Mouse (Mus musculus) liver, adult (tissue): ENCODE measurements around the gene Nfkbib.

Experiments used
- GATA4 ChIP-seq: IDR thresholded peaks from 2 replicates; pipeline ENCODE4 v1.6.1; 2014; ENCODE audit warnings: mild to moderate bottlenecking, low read length; ENCODE audit not compliant: insufficient replicate concordance

The Nfkbib gene

GRCm38 (mm10) chr7:28758623-28759022 is 8.7 kb downstream of the Nfkbib start:
- no peak for TF ChIP-seq GATA4

- TF ChIP-seq GATA4: no peak
Observed at GRCm38 (mm10) chr7:28756079-28756478, 11.2 kb downstream of the Nfkbib start, which contains the start of gene Ccer2. Ccer2 (plus strand) TSS chr7:28756174.

DNA sequence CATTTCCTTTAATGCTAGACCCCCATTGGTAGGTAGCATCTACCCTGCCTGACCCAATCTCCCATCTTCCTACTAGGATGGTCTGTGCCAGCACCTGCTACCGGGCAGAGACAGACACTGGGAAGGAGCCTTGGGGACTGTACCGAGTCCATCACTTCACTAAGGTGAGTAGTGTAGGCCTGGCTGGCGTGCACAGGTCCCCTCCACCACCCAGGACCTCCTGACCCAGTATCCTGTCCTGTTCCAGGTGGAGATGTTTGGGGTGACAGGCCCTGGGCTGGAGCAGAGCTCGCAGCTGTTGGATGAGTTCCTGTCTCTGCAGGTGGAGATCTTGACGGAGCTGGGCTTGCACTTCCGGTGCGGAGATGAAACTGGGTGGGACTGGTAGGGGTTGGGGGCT is 17.4 kb downstream of the Nfkbib start:
- no peak for TF ChIP-seq GATA4

DNA sequence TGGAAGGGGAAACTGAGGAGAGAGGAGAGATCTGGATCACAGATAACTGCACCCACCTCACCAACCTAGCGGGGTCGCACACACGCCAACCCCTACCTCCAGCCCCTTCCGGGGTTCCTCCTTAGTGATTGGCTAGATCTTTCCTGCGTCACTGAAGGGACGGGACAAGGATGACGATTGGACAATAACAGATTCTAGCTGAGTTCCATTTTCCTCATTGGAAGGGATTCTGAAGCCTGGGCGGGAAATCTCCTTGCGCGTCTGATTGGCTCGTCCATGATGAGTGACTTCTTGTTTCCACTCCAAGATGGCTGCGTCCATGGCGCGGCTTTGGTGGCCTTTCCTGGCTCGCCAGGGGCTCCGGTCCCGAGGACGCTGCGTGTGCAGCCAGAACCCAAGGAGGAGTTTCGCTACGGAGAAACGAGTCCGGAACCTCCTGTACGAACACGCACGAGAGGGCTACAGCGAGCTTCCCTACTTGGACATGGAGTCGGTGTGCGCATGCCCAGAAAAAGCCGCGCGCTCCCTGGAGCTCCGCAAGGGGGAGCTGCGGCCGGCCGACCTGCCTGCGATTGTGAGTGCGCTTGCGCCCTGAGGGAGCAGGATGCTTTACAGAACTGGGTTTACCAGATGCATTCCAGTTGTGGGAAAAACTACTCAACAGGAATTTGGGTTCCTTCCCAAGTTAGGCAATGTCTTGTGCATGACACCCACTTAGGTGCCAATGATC is 25.4 kb downstream of the Nfkbib start, which contains the start of the genes Mrps12 and Sars2:
Gene Mrps12, minus strand, starts transcription at position 112 of the 730 bp plus-strand sequence.
Gene Sars2, plus strand, starts transcription at position 284 of the 730 bp plus-strand sequence.
- TF ChIP-seq GATA4: peak; percentile 45; the same call in 1 of the 2 replicates

DNA sequence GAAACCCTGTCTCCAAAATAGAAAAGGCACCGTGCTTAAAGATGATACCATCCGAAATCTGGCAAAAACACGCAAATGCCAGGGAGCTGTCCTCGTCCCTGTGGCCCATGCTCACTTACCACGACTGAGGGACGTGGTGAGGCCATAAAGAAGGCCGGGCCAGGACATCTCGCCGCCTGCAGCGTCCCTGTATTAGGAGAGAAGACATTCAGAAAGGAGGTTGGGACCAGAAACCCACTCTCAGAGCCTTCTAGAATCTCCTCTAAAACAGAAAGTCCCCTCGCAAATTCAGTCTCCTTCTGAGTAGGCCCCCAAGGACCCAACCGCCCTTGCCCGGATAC is 26.0 kb downstream of the Nfkbib start:
- TF ChIP-seq GATA4: no peak

GRCm38 (mm10) chr7:28740949-28741348 is 26.4 kb downstream of the Nfkbib start:
- no peak for TF ChIP-seq GATA4

- no peak for TF ChIP-seq GATA4
Observed at GRCm38 (mm10) chr7:28739829-28740228, 27.5 kb downstream of the Nfkbib start.

- no peak for TF ChIP-seq GATA4
Observed at GRCm38 (mm10) chr7:28735701-28736100, 31.6 kb downstream of the Nfkbib start.

DNA sequence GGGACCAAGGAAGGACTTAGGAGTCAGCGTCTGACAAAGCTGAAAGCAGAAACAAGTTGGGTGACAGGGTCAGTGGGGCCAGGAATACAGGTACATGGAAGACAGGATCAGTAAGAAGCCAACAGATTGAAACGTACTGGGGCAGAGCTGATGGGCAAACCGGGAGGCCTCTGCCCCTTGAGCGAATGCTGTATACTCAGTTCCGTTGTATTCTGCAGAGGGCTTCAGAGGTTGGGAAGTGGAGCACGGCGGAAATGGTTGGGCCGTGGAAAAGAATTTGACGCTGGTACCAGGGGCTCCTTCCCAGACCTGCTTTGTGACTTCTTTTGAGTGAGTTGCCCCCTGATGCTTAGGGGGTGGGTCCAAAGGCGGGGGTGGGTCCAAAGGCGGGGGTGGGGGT is 34.1 kb downstream of the Nfkbib start:
- no peak for TF ChIP-seq GATA4

- no peak for TF ChIP-seq GATA4
Observed at GRCm38 (mm10) chr7:28732341-28733142, 34.8 kb downstream of the Nfkbib start.

DNA sequence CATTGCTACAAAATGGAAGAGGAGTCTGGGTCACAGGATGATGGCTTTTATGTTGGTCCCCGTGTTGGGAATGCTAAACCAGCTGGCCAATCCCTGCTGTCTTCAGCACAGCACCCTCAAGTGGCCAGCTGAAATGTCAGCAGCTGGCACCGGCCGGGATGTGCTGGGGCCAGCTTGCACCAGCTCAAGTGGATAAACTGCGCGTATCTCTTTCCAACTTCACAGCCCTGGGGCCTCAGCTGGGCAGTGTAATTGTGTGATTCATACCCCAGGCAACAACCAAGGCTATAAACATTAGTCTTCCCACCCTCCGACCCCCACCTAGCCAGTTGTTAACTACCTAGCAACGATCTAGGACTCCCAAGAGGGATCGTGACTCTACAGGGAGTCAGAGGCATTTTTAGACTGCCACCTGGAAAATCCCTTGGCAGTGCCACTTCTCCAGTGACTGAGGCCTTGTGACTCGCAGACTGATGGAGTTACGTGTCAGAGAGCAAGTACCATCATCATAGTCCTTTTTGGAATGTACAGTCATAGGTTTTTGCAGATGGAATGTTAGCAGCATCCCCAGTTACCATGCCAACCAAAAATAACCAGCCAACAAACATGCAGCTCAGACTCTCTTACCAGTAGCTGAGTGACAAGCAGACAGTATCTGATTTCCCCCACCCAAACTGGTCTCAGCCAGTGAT is 39.5 kb downstream of the Nfkbib start:
- no peak for TF ChIP-seq GATA4

DNA sequence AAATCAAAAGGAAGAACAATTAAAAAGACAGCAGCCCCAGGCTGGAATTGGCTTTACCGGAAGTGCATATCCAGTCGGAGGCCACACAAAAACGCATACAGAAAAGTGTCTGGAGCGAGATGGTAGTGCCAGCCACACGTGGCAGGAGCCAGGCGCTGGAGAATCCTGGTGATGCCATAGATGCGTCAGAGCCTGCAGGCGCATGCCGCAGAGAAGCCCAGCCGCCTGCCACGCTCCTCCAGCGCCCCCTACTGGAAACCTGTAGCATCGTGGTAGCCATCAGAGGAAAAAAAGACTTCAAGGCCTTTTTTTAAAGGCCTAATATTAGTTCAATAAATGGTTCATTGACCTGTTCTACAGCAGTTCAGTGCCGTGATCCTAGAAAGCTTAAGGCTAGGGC is 40.7 kb downstream of the Nfkbib start:
- TF ChIP-seq GATA4: no peak

GRCm38 (mm10) chr7:28724613-28725012 is 42.7 kb downstream of the Nfkbib start:
- TF ChIP-seq GATA4: no peak

DNA sequence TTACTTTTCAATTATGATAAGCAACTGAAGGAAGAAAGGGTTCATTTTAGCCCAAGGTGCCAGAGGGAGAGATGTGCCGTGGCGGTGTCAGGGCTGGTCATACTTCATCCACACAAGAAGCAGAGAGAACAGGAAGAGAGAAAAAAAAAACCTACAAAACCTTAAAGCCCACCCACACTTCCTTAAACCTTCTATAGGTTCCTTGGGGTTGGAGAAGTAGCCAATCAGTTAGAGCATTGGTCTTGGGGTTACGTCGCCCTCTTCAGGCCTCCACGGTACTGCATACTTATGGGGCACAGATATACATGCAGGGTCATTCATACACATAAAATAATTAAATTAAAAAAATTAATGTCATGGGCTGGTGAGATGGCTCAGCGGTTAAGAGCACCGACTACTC is 45.2 kb downstream of the Nfkbib start:
- TF ChIP-seq GATA4: no peak

- TF ChIP-seq GATA4: no peak
Observed at GRCm38 (mm10) chr7:28720753-28721537, 46.4 kb downstream of the Nfkbib start.
